Mouse (Mus musculus): ENCODE data around the gene Tmem104.

Tmem104 gene

GRCm38 (mm10) chr11:115200520-115200919 is 13.2 kb downstream of the Tmem104 start:
- no peak for DNase-seq (ENCODE audit: low spot score)

- DNase-seq (ENCODE audit: low spot score), result no peak
Observed at GRCm38 (mm10) chr11:115202316-115202715, 15.0 kb downstream of the Tmem104 start.

- no peak for DNase-seq (ENCODE audit: low spot score)
Observed at GRCm38 (mm10) chr11:115202756-115203155, 15.5 kb downstream of the Tmem104 start.

GRCm38 (mm10) chr11:115208126-115208525 is 20.8 kb downstream of the Tmem104 start:
- no peak for DNase-seq (ENCODE audit: low spot score)

- no peak for DNase-seq (ENCODE audit: low spot score)
Observed at GRCm38 (mm10) chr11:115208776-115209732, 21.8 kb downstream of the Tmem104 start.

- no peak for DNase-seq (ENCODE audit: low spot score)
Observed at GRCm38 (mm10) chr11:115209958-115210357, 22.7 kb downstream of the Tmem104 start.

- DNase-seq (ENCODE audit: low spot score), result no peak
Observed at GRCm38 (mm10) chr11:115212116-115212515, 24.8 kb downstream of the Tmem104 start.

GRCm38 (mm10) chr11:115215123-115215522 is 27.8 kb downstream of the Tmem104 start:
- DNase-seq (ENCODE audit: low spot score), result no peak

GRCm38 (mm10) chr11:115217439-115218410 is 30.4 kb downstream of the Tmem104 start:
- DNase-seq (ENCODE audit: low spot score), result no peak

GRCm38 (mm10) chr11:115219263-115219662 is 32.0 kb downstream of the Tmem104 start:
- DNase-seq (ENCODE audit: low spot score), result no peak

- no peak for DNase-seq (ENCODE audit: low spot score)
Observed at GRCm38 (mm10) chr11:115219685-115220084, 32.4 kb downstream of the Tmem104 start.

GRCm38 (mm10) chr11:115222077-115222476 is 34.8 kb downstream of the Tmem104 start:
- DNase-seq (ENCODE audit: low spot score), result no peak

- DNase-seq (ENCODE audit: low spot score), result no peak
Observed at GRCm38 (mm10) chr11:115222570-115222969, 35.3 kb downstream of the Tmem104 start.

- no peak for DNase-seq (ENCODE audit: low spot score)
Observed at GRCm38 (mm10) chr11:115223451-115223850, 36.2 kb downstream of the Tmem104 start.

- DNase-seq (ENCODE audit: low spot score), result no peak
Observed at GRCm38 (mm10) chr11:115223877-115224276, 36.6 kb downstream of the Tmem104 start.

GRCm38 (mm10) chr11:115224889-115225288 is 37.6 kb downstream of the Tmem104 start:
- no peak for DNase-seq (ENCODE audit: low spot score)

- DNase-seq (ENCODE audit: low spot score), result no peak
Observed at GRCm38 (mm10) chr11:115225301-115225700, 38.0 kb downstream of the Tmem104 start.

GRCm38 (mm10) chr11:115226811-115227491 is 39.7 kb downstream of the Tmem104 start:
- DNase-seq (ENCODE audit: low spot score), result no peak

GRCm38 (mm10) chr11:115227640-115228039 is 40.4 kb downstream of the Tmem104 start:
- DNase-seq (ENCODE audit: low spot score), result no peak

GRCm38 (mm10) chr11:115228430-115228829 is 41.1 kb downstream of the Tmem104 start:
- no peak for DNase-seq (ENCODE audit: low spot score)

GRCm38 (mm10) chr11:115229021-115229930 is 42.0 kb downstream of the Tmem104 start:
- no peak for DNase-seq (ENCODE audit: low spot score)
